Mouse (Mus musculus): ENCODE data around the gene Neurl3. TPM values are rescaled to one million over a fixed set of nuclear protein-coding genes. Genes with fewer than 3 reads are reported as not detected.

The Neurl3 gene
- polyA plus RNA-seq, 2 experiments, result 1.9 to 2.6 TPM

- H3K4me3 ChIP-seq (ENCODE audit: insufficient read depth in 1 of 2, low read depth in 2 of 2, low read length in 2 of 2), result no peak overlapping the region
- H3K27ac ChIP-seq, result no peak overlapping the region
- no peak overlapping the region for H3K9ac ChIP-seq (replicated peaks)
- peaks cover 0 to 5% of the 10 kb centered on the region in 2 experiments; a peak in 1 of 4 replicates for H3K4me1 ChIP-seq (replicated peaks; ENCODE audit: control insufficient read depth in 2 of 2, insufficient read depth in 2 of 2, low read length in 1 of 2)
- no peak for ATAC-seq (ENCODE audit: insufficient read depth)
- WGBS (ENCODE audit: insufficient replicate concordance), result 84% methylated on average over 2 of the region's 2 CpGs
- TF ChIP-seq CTCF (IDR thresholded peaks at IDR 0.05; ENCODE audit: low read depth) (no peak), EP300 (IDR thresholded peaks at IDR 0.05; ENCODE audit: low read depth) (no peak)
- H3K9me3 ChIP-seq (ENCODE audit: control insufficient read depth, low read length), result no peaks in the 10 kb centered on the region
- H3K27me3 ChIP-seq (ENCODE audit: control insufficient read depth, insufficient read depth, low read length), result peaks cover 3% of the 10 kb centered on the region; the same call in 1 of the 2 replicates
- no peak for DNase-seq (ENCODE audit: low read depth in 3 of 3, low spot score in 3 of 3)
- no peak overlapping the region for H3K4me2 ChIP-seq (ENCODE audit: low read depth)
- no peaks in the 10 kb centered on the region for H3K36me3 ChIP-seq (replicated peaks; ENCODE audit: control insufficient read depth, insufficient read depth, low read depth)
These were observed 15.2 kb downstream of the Neurl3 start for GRCm38 (mm10) chr1:36259281-36259680.

DNA sequence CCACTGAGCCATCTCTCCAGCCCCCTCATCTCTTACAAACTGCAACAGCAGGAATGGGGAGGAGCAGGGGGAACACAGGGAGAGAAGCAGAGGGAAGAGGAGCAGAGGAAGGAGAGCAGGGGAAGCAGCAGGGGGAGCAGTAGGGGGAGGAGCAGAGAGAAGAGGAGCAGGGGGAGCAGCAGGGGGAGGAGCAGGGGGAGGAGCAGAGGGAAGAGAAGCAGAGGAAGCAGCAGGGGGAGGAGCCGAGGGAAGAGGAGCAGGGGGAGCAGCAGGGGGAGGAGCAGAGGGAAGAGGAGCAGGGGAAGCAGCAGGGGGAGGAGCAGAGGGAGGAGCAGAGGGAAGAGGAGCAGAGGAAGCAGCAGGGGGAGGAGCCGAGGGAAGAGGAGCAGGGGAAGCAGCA is 15.8 kb downstream of the Neurl3 start:
- Histone ChIP-seq H3K27ac (no peak overlapping the region), H3K9ac (replicated peaks) (no peak overlapping the region), H3K36me3 (replicated peaks; ENCODE audit: control insufficient read depth, insufficient read depth, low read depth) (no peaks in the 10 kb centered on the region), H3K9me3 (ENCODE audit: control insufficient read depth, low read length) (no peaks in the 10 kb centered on the region), H3K4me3 (ENCODE audit: insufficient read depth in 1 of 2, low read depth in 2 of 2, low read length in 2 of 2) (no peak overlapping the region), H3K4me1 (replicated peaks; ENCODE audit: control insufficient read depth in 2 of 2, insufficient read depth in 2 of 2, low read length in 1 of 2) (peaks cover 0 to 5% of the 10 kb centered on the region in 2 experiments; a peak in 1 of 4 replicates), H3K27me3 (ENCODE audit: control insufficient read depth, insufficient read depth, low read length) (peaks cover 3% of the 10 kb centered on the region; the same call in 1 of the 2 replicates), H3K4me2 (ENCODE audit: low read depth) (no peak overlapping the region)
- WGBS (ENCODE audit: insufficient replicate concordance), result 31% methylated on average over 2 of the region's 2 CpGs
- TF ChIP-seq CTCF (IDR thresholded peaks at IDR 0.05; ENCODE audit: low read depth) (no peak), EP300 (IDR thresholded peaks at IDR 0.05; ENCODE audit: low read depth) (no peak)
- no peak for DNase-seq (ENCODE audit: low read depth in 3 of 3, low spot score in 3 of 3)
- ATAC-seq (ENCODE audit: insufficient read depth), result no peak

GRCm38 (mm10) chr1:36257276-36257675 is 17.2 kb downstream of the Neurl3 start:
- Histone ChIP-seq H3K9me3 (ENCODE audit: control insufficient read depth, low read length) (no peaks in the 10 kb centered on the region), H3K36me3 (replicated peaks; ENCODE audit: control insufficient read depth, insufficient read depth, low read depth) (no peaks in the 10 kb centered on the region), H3K9ac (replicated peaks) (no peak overlapping the region), H3K4me1 (replicated peaks; ENCODE audit: control insufficient read depth in 2 of 2, insufficient read depth in 2 of 2, low read length in 1 of 2) (peaks cover 0 to 3% of the 10 kb centered on the region in 2 experiments; a peak in 1 of 4 replicates), H3K4me2 (ENCODE audit: low read depth) (no peak overlapping the region), H3K4me3 (ENCODE audit: insufficient read depth in 1 of 2, low read depth in 2 of 2, low read length in 2 of 2) (no peak overlapping the region), H3K27me3 (ENCODE audit: control insufficient read depth, insufficient read depth, low read length) (peaks cover 3% of the 10 kb centered on the region; the same call in 1 of the 2 replicates), H3K27ac (no peak overlapping the region)
- TF ChIP-seq CTCF (IDR thresholded peaks at IDR 0.05; ENCODE audit: low read depth) (no peak), EP300 (IDR thresholded peaks at IDR 0.05; ENCODE audit: low read depth) (no peak)
- ATAC-seq (ENCODE audit: insufficient read depth), result no peak
- no peak for DNase-seq (ENCODE audit: low read depth in 3 of 3, low spot score in 3 of 3)
- WGBS (ENCODE audit: insufficient replicate concordance), result 55% methylated on average over 8 of the region's 8 CpGs

GRCm38 (mm10) chr1:36255871-36256640 is 18.4 kb downstream of the Neurl3 start:
- Histone ChIP-seq H3K9me3 (ENCODE audit: control insufficient read depth, low read length) (no peaks in the 10 kb centered on the region), H3K4me2 (ENCODE audit: low read depth) (no peak overlapping the region), H3K4me3 (ENCODE audit: insufficient read depth in 1 of 2, low read depth in 2 of 2, low read length in 2 of 2) (no peak overlapping the region), H3K27ac (no peak overlapping the region), H3K36me3 (replicated peaks; ENCODE audit: control insufficient read depth, insufficient read depth, low read depth) (no peaks in the 10 kb centered on the region), H3K4me1 (replicated peaks; ENCODE audit: control insufficient read depth in 2 of 2, insufficient read depth in 2 of 2, low read length in 1 of 2) (no peaks in the 10 kb centered on the region), H3K27me3 (ENCODE audit: control insufficient read depth, insufficient read depth, low read length) (peaks cover 3% of the 10 kb centered on the region; the same call in 1 of the 2 replicates), H3K9ac (replicated peaks) (no peak overlapping the region)
- 61% methylated on average over 20 of the region's 20 CpGs for WGBS (ENCODE audit: insufficient replicate concordance)
- no peak for ATAC-seq (ENCODE audit: insufficient read depth)
- no peak for DNase-seq (ENCODE audit: low read depth in 3 of 3, low spot score in 3 of 3)
- TF ChIP-seq EP300 (IDR thresholded peaks at IDR 0.05; ENCODE audit: low read depth) (no peak), CTCF (IDR thresholded peaks at IDR 0.05; ENCODE audit: low read depth) (peak; percentile 41; the same call in 1 of the 2 replicates)

DNA sequence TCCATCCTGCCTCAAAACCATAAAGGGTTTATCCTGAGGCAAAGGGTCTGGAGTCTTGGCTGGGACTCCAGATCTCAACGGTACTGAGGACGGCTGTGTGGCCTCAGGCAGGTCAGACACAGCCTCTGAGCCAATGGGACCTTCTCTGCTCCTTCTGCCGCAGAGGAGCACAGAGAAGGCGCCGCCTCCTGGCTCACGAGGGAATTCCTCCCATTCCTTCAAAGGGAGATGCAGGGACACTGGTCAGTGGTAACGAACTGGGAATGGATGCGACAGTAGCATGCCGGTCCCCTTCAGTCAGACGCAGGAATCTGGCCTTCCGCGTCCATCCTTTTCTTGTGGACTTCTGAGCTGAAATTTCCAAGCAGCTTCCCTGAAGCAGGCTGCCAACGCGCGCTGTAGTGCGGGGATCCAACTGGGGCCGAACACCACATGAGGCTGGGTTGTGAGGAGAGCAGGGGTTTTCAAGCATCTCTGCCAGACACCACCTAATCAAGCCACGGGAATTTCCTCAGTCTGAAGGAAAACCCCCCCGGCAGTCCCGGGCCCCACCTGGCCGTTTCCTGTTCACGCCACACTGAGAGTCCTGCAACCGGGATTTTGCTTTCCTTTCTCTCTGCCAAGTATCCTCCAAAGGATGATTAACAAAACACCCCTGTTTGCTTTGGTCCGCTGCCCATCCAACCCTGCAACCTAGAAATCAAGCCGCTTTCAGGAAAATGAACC is 19.7 kb downstream of the Neurl3 start:
- no peaks in the 10 kb centered on the region for H3K9me3 ChIP-seq (ENCODE audit: control insufficient read depth, low read length)
- H3K36me3 ChIP-seq (replicated peaks; ENCODE audit: control insufficient read depth, insufficient read depth, low read depth), result no peaks in the 10 kb centered on the region
- no peak overlapping the region for H3K27ac ChIP-seq
- H3K4me2 ChIP-seq (ENCODE audit: low read depth), result no peak overlapping the region
- H3K4me3 ChIP-seq (ENCODE audit: insufficient read depth in 1 of 2, low read depth in 2 of 2, low read length in 2 of 2), result no peak overlapping the region
- ATAC-seq (ENCODE audit: insufficient read depth) (no peak), DNase-seq (ENCODE audit: low read depth in 3 of 3, low spot score in 3 of 3) (no peak)
- peak; percentile 68 for TF ChIP-seq CTCF (IDR thresholded peaks at IDR 0.05; ENCODE audit: low read depth)
- TF ChIP-seq EP300 (IDR thresholded peaks at IDR 0.05; ENCODE audit: low read depth), result no peak
- H3K4me1 ChIP-seq (replicated peaks; ENCODE audit: control insufficient read depth in 2 of 2, insufficient read depth in 2 of 2, low read length in 1 of 2), result no peaks in the 10 kb centered on the region
- H3K27me3 ChIP-seq (ENCODE audit: control insufficient read depth, insufficient read depth, low read length), result peaks cover 3% of the 10 kb centered on the region; the same call in 1 of the 2 replicates
- 27% methylated on average over 25 of the region's 25 CpGs for WGBS (ENCODE audit: insufficient replicate concordance)
- no peak overlapping the region for H3K9ac ChIP-seq (replicated peaks)

Measured in liver, embryonic 14.5 days (tissue).